Mouse (Mus musculus): Measurements from ENCODE around the gene Arsg. TPM values are rescaled to one million over a fixed set of nuclear protein-coding genes. Genes with fewer than 3 reads are reported as not detected.
A peak's percentile ranks its signal among the peaks of the same experiment; 100 is the strongest.

Gene Arsg
- total RNA-seq, 1 experiment from 2014 or later, result 7.0 TPM

- peak; percentile 67 for DNase-seq
These were observed 147.2 kb downstream of the Arsg start for GRCm38 (mm10) chr11:109620356-109620755.

GRCm38 (mm10) chr11:109621183-109621582 lies 148.0 kb downstream of the Arsg start:
- DNase-seq, result peak; percentile 70

GRCm38 (mm10) chr11:109622518-109623037 lies 149.4 kb downstream of the Arsg start:
- peak; percentile 52 for DNase-seq

Small RNA genes lying within 50 kb of the gene (microRNA-seq; reads per million reads assigned to microRNA genes)
- gene Gm25540, result 0 reads per million in 2 experiments

Other genes starting within 250 kb of the Arsg start
- 4.5 and 7.4 TPM in 2 replicates for gene Rgs9, start 175.2 kb upstream of the Arsg start, total RNA-seq (2021)
- 61.7 and 65.3 TPM in 2 replicates for gene Gna13, start 110.5 kb upstream of the Arsg start, total RNA-seq (2021)
- gene 9930022D16Rik, start 59.5 kb upstream of the Arsg start, total RNA-seq (2021), result not detected in 2 replicates
- gene Amz2, start 47.4 kb upstream of the Arsg start, total RNA-seq (2021), result 41.0 and 41.1 TPM in 2 replicates
- gene Slc16a6, start 224 bp downstream of the Arsg start, total RNA-seq (2021), result 2.4 and 4.4 TPM in 2 replicates
- gene Wipi1, start 138.6 kb downstream of the Arsg start, total RNA-seq (2021), result 31.9 and 40.0 TPM in 2 replicates
- 346 and 353 TPM in 2 replicates for gene Prkar1a, start 176.0 kb downstream of the Arsg start, total RNA-seq (2021)
- 6.0 and 9.0 TPM in 2 replicates for gene Fam20a, start 248.9 kb downstream of the Arsg start, total RNA-seq (2021)

All from adrenal gland, postnatal 14 days (tissue).